Comparison of ENCODE assay signal across 16 mouse cellular contexts in genomic region chr19:46934025-46934424, GRCm38 (mm10).
DNase-seq lines count a peak whose midpoint lies in the region; ATAC-seq and TF ChIP-seq lines count a peak whose summit lies in the region.
"Had no signal": no experiment of that assay in that cellular context is flagged by ENCODE, and none has a peak within 500 bp of the region (broad histone marks: within the 10 kb centered on the region; RNA-seq: fewer than 3 reads in every experiment).

No protein-coding gene starts in this region.

- peaks cover 3% of the 10 kb centered on the region for H3K79me2 ChIP-seq in heart, adult 2 months (replicated peaks; ENCODE audit: control insufficient read depth, insufficient read depth, low read length)

- H3K4me1 ChIP-seq in heart, adult 2 months (ENCODE audit: control insufficient read depth, insufficient read depth, low read length) = peaks cover 13% of the 10 kb centered on the region
- peaks cover 27% of the 10 kb centered on the region for H3K4me1 ChIP-seq in heart, embryonic 10.5 days
- H3K4me1 ChIP-seq in heart, postnatal 0 days (ENCODE audit: control insufficient read depth, insufficient read depth) = peaks cover 4% of the 10 kb centered on the region; the same call in 1 of the 2 replicates
- peaks cover 9% of the 10 kb centered on the region for H3K4me1 ChIP-seq in olfactory bulb, adult 2 months (ENCODE audit: control insufficient read depth, insufficient read depth, low read length)
- 0 out of 2 replicates have a peak, but pooled peaks cover 1% of the 10 kb centered on the region for H3K4me1 ChIP-seq in hindbrain, postnatal 0 days (ENCODE audit: insufficient read depth, low read length)

- H3K27ac ChIP-seq in heart, adult 2 months = peak overlapping the region; percentile 34; the same call in 1 of the 2 replicates
- no peak overlapping the region for H3K27ac ChIP-seq in heart, embryonic 10.5 days
- H3K27ac ChIP-seq in heart, postnatal 0 days (ENCODE audit: low read depth) = peak overlapping the region; percentile 46
- peak overlapping the region; percentile 42; the same call in 1 of the 2 replicates for H3K27ac ChIP-seq in olfactory bulb, adult 2 months (ENCODE audit: insufficient read depth, low read depth, low read length)
- no peak overlapping the region for H3K27ac ChIP-seq in hindbrain, postnatal 0 days
- H3K27ac ChIP-seq: forebrain, embryonic 12.5 days; midbrain, embryonic 10.5 days had no signal

- WGBS in heart, adult 2 months = 29% methylated on average over 4 of the region's 4 CpGs
- WGBS in heart, embryonic 10.5 days = 84% methylated on average over 4 of the region's 4 CpGs
- 54% methylated on average over 4 of the region's 4 CpGs for WGBS in heart, postnatal 0 days
- 32% methylated on average over 4 of the region's 4 CpGs for WGBS in olfactory bulb, adult 2 months
- 85% methylated on average over 4 of the region's 4 CpGs for WGBS in hindbrain, postnatal 0 days

- no peak overlapping the region for H3K4me2 ChIP-seq in heart, postnatal 0 days (ENCODE audit: low read depth, low read length)
- H3K4me2 ChIP-seq in hindbrain, postnatal 0 days (ENCODE audit: low read depth, low read length) = no peak overlapping the region
- H3K4me2 ChIP-seq: forebrain, embryonic 12.5 days had no signal

- intact Hi-C loops in heart, adult 2 months (cut with DNase I) = loop anchor here (5.0 kb wide), 1 partner anchor 43 kb away; no protein-coding TSS in a partner anchor

- no peak overlapping the region for H3K9ac ChIP-seq in heart, adult 2 months (ENCODE audit: low read depth, low read length)
- no peak overlapping the region for H3K9ac ChIP-seq in heart, postnatal 0 days (replicated peaks; ENCODE audit: low read depth, low read length)
- H3K9ac ChIP-seq in hindbrain, postnatal 0 days (replicated peaks; ENCODE audit: low read length) = no peak overlapping the region
- H3K9ac ChIP-seq: forebrain, embryonic 12.5 days had no signal

- H3K36me3 ChIP-seq in heart, adult 2 months (ENCODE audit: control insufficient read depth, insufficient read depth, low read length) = peaks cover 13% of the 10 kb centered on the region
- no peaks in the 10 kb centered on the region for H3K36me3 ChIP-seq in heart, embryonic 10.5 days
- H3K36me3 ChIP-seq in heart, postnatal 0 days (replicated peaks; ENCODE audit: control insufficient read depth, insufficient read depth, low read length) = no peaks in the 10 kb centered on the region
- no peaks in the 10 kb centered on the region for H3K36me3 ChIP-seq in hindbrain, postnatal 0 days (ENCODE audit: insufficient read depth, low read length)
- H3K36me3 ChIP-seq: forebrain, embryonic 12.5 days; midbrain, embryonic 10.5 days had no signal

- no peak for TF ChIP-seq CTCF in heart, adult 2 months (IDR thresholded peaks at IDR 0.05)
- no peak for TF ChIP-seq CTCF in heart, postnatal 0 days (IDR thresholded peaks at IDR 0.05; ENCODE audit: low read depth)
- TF ChIP-seq CTCF in olfactory bulb, adult 2 months (IDR thresholded peaks at IDR 0.05; ENCODE audit: insufficient read depth, low read depth, low read length) = no peak
- no peak for TF ChIP-seq CTCF in hindbrain, postnatal 0 days (IDR thresholded peaks at IDR 0.05; ENCODE audit: low read depth)

- no peaks in the 10 kb centered on the region for H3K27me3 ChIP-seq in heart, adult 2 months (ENCODE audit: control insufficient read depth, insufficient read depth, low read length)
- H3K27me3 ChIP-seq in heart, embryonic 10.5 days (ENCODE audit: insufficient read depth, poor library complexity, severe bottlenecking) = no peaks in the 10 kb centered on the region
- H3K27me3 ChIP-seq in heart, postnatal 0 days (ENCODE audit: control insufficient read depth, insufficient read depth, low read length) = no peaks in the 10 kb centered on the region
- no peaks in the 10 kb centered on the region for H3K27me3 ChIP-seq in hindbrain, postnatal 0 days (ENCODE audit: insufficient read depth, low read length)
- H3K27me3 ChIP-seq: forebrain, embryonic 12.5 days had no signal

- DNase-seq in heart, adult 2 months = peak in 1 of 2 experiments; percentile 65
- DNase-seq in heart, embryonic 10.5 days (ENCODE audit: low spot score) = no peak
- DNase-seq in lung, postnatal 10 days = peak; percentile 33
- no peak for DNase-seq in lung, adult 18-20 months
- DNase-seq in heart, postnatal 0 days (ENCODE audit: low spot score) = peak; percentile 61
- DNase-seq in adrenal gland, postnatal 4 days (ENCODE audit: low spot score in 2 of 2) = no peak
- no peak for DNase-seq in hindbrain, postnatal 0 days (ENCODE audit: low spot score)
- DNase-seq: cerebellum, postnatal 10 days; kidney, postnatal 10 days; spleen, adult 18-20 months had no signal

- H3K4me3 ChIP-seq in heart, adult 2 months = no peak overlapping the region
- H3K4me3 ChIP-seq in heart, embryonic 10.5 days = no peak overlapping the region
- no peak overlapping the region for H3K4me3 ChIP-seq in heart, postnatal 0 days (ENCODE audit: low read depth, low read length)
- H3K4me3 ChIP-seq in olfactory bulb, adult 2 months (ENCODE audit: insufficient read depth, low read depth, low read length) = no peak overlapping the region
- H3K4me3 ChIP-seq in hindbrain, postnatal 0 days (ENCODE audit: low read length) = no peak overlapping the region
- H3K4me3 ChIP-seq: forebrain, embryonic 12.5 days; midbrain, embryonic 10.5 days had no signal

- TF ChIP-seq POLR2A in heart, adult 2 months (IDR thresholded peaks at IDR 0.05; ENCODE audit: insufficient read depth, low read depth, low read length) = no peak
- TF ChIP-seq POLR2A in olfactory bulb, adult 2 months (IDR thresholded peaks at IDR 0.05; ENCODE audit: insufficient read depth, low read depth, low read length) = no peak

- TF ChIP-seq EP300 in heart, adult 2 months (IDR thresholded peaks at IDR 0.05; ENCODE audit: insufficient read depth, low read depth, low read length) = peak; percentile 74
- TF ChIP-seq EP300 in heart, postnatal 0 days (IDR thresholded peaks at IDR 0.05; ENCODE audit: low read depth) = no peak

- no peaks in the 10 kb centered on the region for H3K9me3 ChIP-seq in heart, embryonic 10.5 days
- H3K9me3 ChIP-seq in heart, postnatal 0 days (replicated peaks; ENCODE audit: control insufficient read depth, low read length) = no peaks in the 10 kb centered on the region
- H3K9me3 ChIP-seq in hindbrain, postnatal 0 days (ENCODE audit: low read length) = no peaks in the 10 kb centered on the region
- H3K9me3 ChIP-seq: forebrain, embryonic 12.5 days; midbrain, embryonic 10.5 days had no signal

- ATAC-seq in heart, postnatal 0 days (ENCODE audit: insufficient read depth, low read depth) = peak; percentile 72
- no peak for ATAC-seq in hindbrain, postnatal 0 days
- ATAC-seq: activated CD4-positive, CD25-positive, alpha-beta regulatory T cell, adult 4 months; CD4-positive, CD25-positive, alpha-beta regulatory T cell, adult 4 months; inflammation-experienced regulatory T-cells, adult 6 months had no signal

Comparison
In these comparisons a context has a peak if more than half of its experiments do, and no peak if none do; other contexts are left out.
1. DNase-seq: peak in lung, postnatal 10 days (single experiment) and heart, postnatal 0 days (single experiment); none in heart, embryonic 10.5 days (single experiment), lung, adult 18-20 months (0 of 2), adrenal gland, postnatal 4 days (0 of 2) and hindbrain, postnatal 0 days (single experiment).
2. H3K27ac ChIP-seq: peak in heart, adult 2 months (single experiment), heart, postnatal 0 days (single experiment) and olfactory bulb, adult 2 months (single experiment); none in heart, embryonic 10.5 days (single experiment) and hindbrain, postnatal 0 days (single experiment).